Mouse (Mus musculus) midbrain, postnatal 0 days (tissue): ENCODE measurements around the gene Olfr1431. TPM values are rescaled to one million over a fixed set of nuclear protein-coding genes. Genes with fewer than 3 reads are reported as not detected.

Experiments used
- ATAC-seq: fragments of 200-750 bp; cut with Nextera tagmentation; 2 replicates; pipeline ENCODE4 v1.8.0; 2017; ENCODE audit warnings: moderate number of reproducible peaks, mild to moderate bottlenecking, moderate TSS enrichment, moderate library complexity; ENCODE audit not compliant: low FRiP score
- DNase-seq: peaks from one replicate; pipeline ENCODE4 v3.0.0-alpha.2; 2015; ENCODE audit warnings: low spot score
- H3K27ac ChIP-seq: fragments of 300-500 bp; sonication (generic); 2 replicates; pipeline ENCODE4 v1.5.1; 2014; ENCODE audit warnings: low read depth, mild to moderate bottlenecking, low read length, mixed read lengths
- H3K27me3 ChIP-seq: fragments of 300-500 bp; sonication (generic); 2 replicates; pipeline ENCODE4 v1.6.1; 2014; ENCODE audit warnings: low read length, control low read depth, mixed read lengths; ENCODE audit not compliant: insufficient read depth
- H3K36me3 ChIP-seq: fragments of 300-500 bp; sonication (generic); 2 replicates; pipeline ENCODE4 v1.6.1; 2014; ENCODE audit warnings: low read length, control low read depth, mixed read lengths; ENCODE audit not compliant: insufficient read depth
- H3K4me1 ChIP-seq: fragments of 300-500 bp; sonication (generic); 2 replicates; pipeline ENCODE4 v1.6.1; 2014; ENCODE audit warnings: mild to moderate bottlenecking, control low read depth, antibody characterized with exemption, low read length, mixed read lengths; ENCODE audit not compliant: insufficient read depth
- H3K4me2 ChIP-seq: fragments of 300-500 bp; sonication (generic); 2 replicates; pipeline ENCODE4 v1.6.1; 2014; ENCODE audit warnings: low read depth, mild to moderate bottlenecking, low read length, mixed read lengths; ENCODE audit not compliant: poor library complexity, severe bottlenecking
- H3K4me3 ChIP-seq: fragments of 300-500 bp; sonication (generic); 2 replicates; pipeline ENCODE4 v1.5.1; 2014; ENCODE audit warnings: low read depth, mild to moderate bottlenecking, low read length, moderate library complexity
- H3K9ac ChIP-seq: fragments of 300-500 bp; sonication (generic); replicated peaks from 2 replicates; pipeline ENCODE4 v1.6.1; 2014; ENCODE audit warnings: mild to moderate bottlenecking, low read length, moderate library complexity, mixed read lengths; ENCODE audit not compliant: poor library complexity, severe bottlenecking
- H3K9me3 ChIP-seq: fragments of 300-500 bp; sonication (generic); 2 replicates; pipeline ENCODE4 v1.6.1; 2016; ENCODE audit warnings: low read length, control low read depth
- CTCF ChIP-seq: IDR thresholded peaks from 2 replicates; pipeline ENCODE4 v1.5.1; 2016; ENCODE audit warnings: antibody characterized with exemption, mild to moderate bottlenecking
- WGBS: fragments of 180-500 bp; shearing (Covaris S2); extraction: QIAGEN DNeasy Blood & Tissue Kit; methylation state at CpG from one replicate; pipeline ENCODE4 v1.1.7; 2014; 5-methylcytosine and 5-hydroxymethylcytosine counted together
- polyA plus RNA-seq: library from polyadenylated mRNA; unstranded; fragments of >200 nt; fragmentation: Nextera tagmentation; extraction: Ambion mirVana; gene quantifications from 2 replicates; pipeline ENCODE4 v1.2.1, GENCODE M21; 2015
- total RNA-seq: library from RNA; depleted of rRNA; stranded (reverse); fragments of >200 nt; gene quantifications from 2 replicates; pipeline ENCODE4 v1.2.3, GENCODE M21; 2014; rRNA removed

The Olfr1431 gene
- total and polyA plus RNA-seq, 2 experiments from 2014 or later, result not detected

GRCm38 (mm10) chr19:12260732-12261131, 60.3 kb downstream of the Olfr1431 start, which contains the start of gene Olfr235:
TSS of gene Olfr235 (plus strand) at chr19:12261032.
- no peak for TF ChIP-seq CTCF
- Histone ChIP-seq H3K4me3 (no peak within 1 kb of the TSS), H3K27ac (no peak within 1 kb of the TSS), H3K9me3 (no peaks in the 10 kb centered on the region), H3K36me3 (no peaks in the 10 kb centered on the region), H3K9ac (no peak within 1 kb of the TSS), H3K27me3 (no peaks in the 10 kb centered on the region), H3K4me1 (no peaks in the 10 kb centered on the region), H3K4me2 (no peak within 1 kb of the TSS)
- ATAC-seq (no peak), DNase-seq (no peak)
- 65% methylated on average over 1 of the region's 1 CpGs for WGBS

Other genes starting within 250 kb of the Olfr1431 start
- gene Osbp, start 234.7 kb upstream of the Olfr1431 start, total RNA-seq, result 24.6 and 28.1 TPM in 2 replicates
- 2.8 TPM in 2 replicates for gene Osbp, start 234.7 kb upstream of the Olfr1431 start, polyA plus RNA-seq
- gene Olfr1423, start 159.3 kb upstream of the Olfr1431 start, total RNA-seq, result not detected in 2 replicates
- gene Olfr1423, start 159.3 kb upstream of the Olfr1431 start, polyA plus RNA-seq, result not detected in 2 replicates
- not detected in 2 replicates for gene Olfr1424, start 138.0 kb upstream of the Olfr1431 start, total RNA-seq
- gene Olfr1424, start 138.0 kb upstream of the Olfr1431 start, polyA plus RNA-seq, result not detected in 2 replicates
- gene Olfr1425, start 122.9 kb upstream of the Olfr1431 start, total RNA-seq, result not detected in 2 replicates
- gene Olfr1425, start 122.9 kb upstream of the Olfr1431 start, polyA plus RNA-seq, result not detected in 2 replicates
- not detected in 2 replicates for gene Olfr1426, start 108.6 kb upstream of the Olfr1431 start, total RNA-seq
- gene Olfr1426, start 108.6 kb upstream of the Olfr1431 start, polyA plus RNA-seq, result not detected in 2 replicates
- gene Olfr1427, start 97.3 kb upstream of the Olfr1431 start, total RNA-seq, result not detected in 2 replicates
- gene Olfr1427, start 97.3 kb upstream of the Olfr1431 start, polyA plus RNA-seq, result not detected in 2 replicates
- gene Olfr1428, start 84.7 kb upstream of the Olfr1431 start, total RNA-seq, result not detected in 2 replicates
- not detected in 2 replicates for gene Olfr1428, start 84.7 kb upstream of the Olfr1431 start, polyA plus RNA-seq
- not detected in 2 replicates for gene Olfr76, start 77.4 kb upstream of the Olfr1431 start, total RNA-seq
- not detected in 2 replicates for gene Olfr76, start 77.4 kb upstream of the Olfr1431 start, polyA plus RNA-seq
- gene Olfr1555-ps1, start 30.5 kb upstream of the Olfr1431 start, total RNA-seq, result not detected in 2 replicates
- gene Olfr1555-ps1, start 30.5 kb upstream of the Olfr1431 start, polyA plus RNA-seq, result not detected in 2 replicates
- gene Olfr1432, start 32.0 kb downstream of the Olfr1431 start, total RNA-seq, result not detected in 2 replicates
- not detected in 2 replicates for gene Olfr1432, start 32.0 kb downstream of the Olfr1431 start, polyA plus RNA-seq
- not detected in 2 replicates for gene Olfr262, start 41.0 kb downstream of the Olfr1431 start, total RNA-seq
- gene Olfr262, start 41.0 kb downstream of the Olfr1431 start, polyA plus RNA-seq, result not detected in 2 replicates
- gene Olfr235, start 60.4 kb downstream of the Olfr1431 start, total RNA-seq, result not detected in 2 replicates
- not detected in 2 replicates for gene Olfr235, start 60.4 kb downstream of the Olfr1431 start, polyA plus RNA-seq
- not detected in 2 replicates for gene Olfr1434, start 79.2 kb downstream of the Olfr1431 start, total RNA-seq
- not detected in 2 replicates for gene Olfr1434, start 79.2 kb downstream of the Olfr1431 start, polyA plus RNA-seq
- not detected in 2 replicates for gene Olfr1436, start 98.5 kb downstream of the Olfr1431 start, total RNA-seq
- gene Olfr1436, start 98.5 kb downstream of the Olfr1431 start, polyA plus RNA-seq, result not detected in 2 replicates
- not detected in 2 replicates for gene Olfr1437, start 124.5 kb downstream of the Olfr1431 start, total RNA-seq
- not detected in 2 replicates for gene Olfr1437, start 124.5 kb downstream of the Olfr1431 start, polyA plus RNA-seq
- gene Olfr1438-ps1, start 135.3 kb downstream of the Olfr1431 start, total RNA-seq, result not detected in 2 replicates
- gene Olfr1438-ps1, start 135.3 kb downstream of the Olfr1431 start, polyA plus RNA-seq, result not detected in 2 replicates
- not detected in 2 replicates for gene Olfr1440, start 186.6 kb downstream of the Olfr1431 start, total RNA-seq
- gene Olfr1440, start 186.6 kb downstream of the Olfr1431 start, polyA plus RNA-seq, result not detected in 2 replicates
- not detected in 2 replicates for gene Olfr1441, start 216.8 kb downstream of the Olfr1431 start, total RNA-seq
- not detected in 2 replicates for gene Olfr1441, start 216.8 kb downstream of the Olfr1431 start, polyA plus RNA-seq
- not detected in 2 replicates for gene Pfpl, start 227.3 kb downstream of the Olfr1431 start, total RNA-seq
- not detected in 2 replicates for gene Pfpl, start 227.3 kb downstream of the Olfr1431 start, polyA plus RNA-seq